ENCODE assay signal across 18 mouse cellular contexts in the genomic region with DNA sequence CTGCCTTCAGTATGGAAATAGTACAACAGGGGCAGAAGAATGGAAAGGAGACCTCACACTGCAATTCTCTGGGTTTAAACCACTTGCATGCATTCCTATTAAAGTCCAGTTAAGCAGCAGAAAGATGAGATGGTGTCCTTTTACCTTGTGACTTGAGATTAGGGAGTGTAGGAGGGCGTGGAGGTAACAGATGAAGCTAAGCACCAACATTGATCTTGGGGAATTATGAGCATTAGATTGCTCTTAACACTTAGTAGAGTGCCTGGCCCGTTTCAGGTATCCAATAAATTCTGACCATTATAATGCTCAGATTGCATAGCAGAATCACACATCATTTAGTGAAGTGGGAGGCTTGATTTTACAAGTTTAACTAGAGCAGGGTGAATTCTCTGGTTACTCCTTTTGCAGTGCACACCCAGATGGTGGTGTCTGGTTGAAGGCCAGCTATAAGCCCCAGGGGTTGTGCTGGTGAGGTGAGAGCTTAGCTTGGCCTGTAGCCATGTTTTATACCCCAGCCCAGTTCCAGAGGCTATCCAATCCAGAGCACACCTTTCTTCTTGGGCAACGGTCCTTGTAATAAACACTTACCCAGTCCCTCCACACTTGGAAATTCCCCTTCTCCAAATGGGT.
"Had no signal": no experiment of that assay in that cellular context is flagged by ENCODE, and none has a peak within 500 bp of the region (broad histone marks: within the 10 kb centered on the region; RNA-seq: fewer than 3 reads in every experiment).

No protein-coding gene starts in this region.

- H3K36me3 ChIP-seq: midbrain, embryonic 10.5 days; midbrain, embryonic 12.5 days; neural tube, embryonic 13.5 days; neural tube, embryonic 15.5 days had no signal

- H3K9me3 ChIP-seq: midbrain, embryonic 10.5 days; midbrain, embryonic 12.5 days; neural tube, embryonic 13.5 days; neural tube, embryonic 15.5 days had no signal

- H3K27me3 ChIP-seq: midbrain, embryonic 12.5 days; neural tube, embryonic 13.5 days; neural tube, embryonic 15.5 days had no signal

- H3K9ac ChIP-seq: lung, embryonic 14.5 days; midbrain, embryonic 12.5 days; neural tube, embryonic 13.5 days; neural tube, embryonic 15.5 days had no signal

- H3K4me2 ChIP-seq: lung, embryonic 14.5 days; midbrain, embryonic 12.5 days; neural tube, embryonic 13.5 days; neural tube, embryonic 15.5 days had no signal

- H3K4me1 ChIP-seq: neural tube, embryonic 15.5 days had no signal

- ATAC-seq: midbrain, embryonic 16.5 days had no signal

- H3K4me3 ChIP-seq: midbrain, embryonic 10.5 days; midbrain, embryonic 12.5 days; myocyte; neural tube, embryonic 13.5 days; neural tube, embryonic 15.5 days had no signal

- H3K27ac ChIP-seq: midbrain, embryonic 10.5 days; midbrain, embryonic 12.5 days; neural tube, embryonic 13.5 days; neural tube, embryonic 15.5 days had no signal

- DNase-seq: lung, embryonic 14.5 days; lung, postnatal 10 days; lung, postnatal 4 days; midbrain, embryonic 14.5 days; retina, postnatal 1 day; right cerebral cortex, adult 18-20 months; right cerebral cortex, postnatal 25 days; right cerebral cortex, postnatal 4 days; spleen, adult 18-20 months; thymus, adult 18-20 months; thymus, postnatal 14 days; thymus, postnatal 36 days had no signal
